Mouse (Mus musculus): ENCODE data around the gene BC028528. TPM values are rescaled to one million over a fixed set of nuclear protein-coding genes. Genes with fewer than 3 reads are reported as not detected.

Gene BC028528
- total RNA-seq, 2 experiments from 2014 or later = 2.8 to 3.7 TPM

Other genes with a start within 250 kb of the BC028528 start
- 100 to 1,000 TPM; 111 to 133 TPM for gene Mcl1, start 233.2 kb downstream of the BC028528 start, total RNA-seq (2021)
- 10 to 100 TPM; 21.3 to 37.2 TPM for gene Adamtsl4, start 204.1 kb downstream of the BC028528 start, total RNA-seq (2021)
- gene Ecm1, start 152.4 kb downstream of the BC028528 start, total RNA-seq (2021) = 10 to 100 TPM; 14.0 to 26.6 TPM
- 10 to 100 TPM; 25.9 to 26.9 TPM for gene Tars2, start 131.8 kb downstream of the BC028528 start, total RNA-seq (2021)
- 10 to 100 TPM; 27.1 to 28.2 TPM for gene Rprd2, start 73.1 kb downstream of the BC028528 start, total RNA-seq (2021)
- 10 to 100 TPM; 11.8 to 17.6 TPM for gene Prpf3, start 36.1 kb downstream of the BC028528 start, total RNA-seq (2021)
- gene Mrps21, start 20.5 kb downstream of the BC028528 start, total RNA-seq (2021) = 100 to 1,000 TPM; 277 to 284 TPM
- gene Ciart, start 9.8 kb downstream of the BC028528 start, total RNA-seq (2021) = 1 to 10 TPM in 1 of 2 experiments, under 1 TPM in 1; 0.82 to 7.7 TPM
- 10 to 100 TPM; 43.9 to 51.9 TPM for gene Aph1a, start 2.0 kb upstream of the BC028528 start, total RNA-seq (2021)
- gene Car14, start 12.7 kb upstream of the BC028528 start, total RNA-seq (2021) = 10 to 100 TPM; 78.0 to 92.8 TPM
- gene Anp32e, start 37.2 kb upstream of the BC028528 start, total RNA-seq (2021) = 10 to 100 TPM; 67.4 to 69.1 TPM
- gene Plekho1, start 104.0 kb upstream of the BC028528 start, total RNA-seq (2021) = 10 to 100 TPM; 23.2 to 39.8 TPM
- gene Vps45, start 166.5 kb upstream of the BC028528 start, total RNA-seq (2021) = 10 to 100 TPM; 17.0 to 22.2 TPM
- 10 to 100 TPM; 52.5 to 54.4 TPM for gene Otud7b, start 212.5 kb upstream of the BC028528 start, total RNA-seq (2021)

All from gastrocnemius, postnatal 25 days (tissue).